Mouse (Mus musculus): ENCODE results near the gene Tbc1d8. TPM values are rescaled to one million over a fixed set of nuclear protein-coding genes. Genes with fewer than 3 reads are reported as not detected.
A peak's percentile ranks its signal among the peaks of the same experiment; 100 is the strongest.

The Tbc1d8 gene
- polyA plus RNA-seq, 1 experiment, result 151 TPM

GRCm38 (mm10) chr1:39398284-39398683, 80.3 kb downstream of the Tbc1d8 start:
- TF ChIP-seq POLR2A (IDR thresholded peaks at IDR 0.05; ENCODE audit: borderline replicate concordance, control insufficient read depth, low read depth, low read length), result no peak
- Histone ChIP-seq H3K27ac (ENCODE audit: control insufficient read depth, insufficient read depth, low read depth, low read length, poor library complexity) (no peak overlapping the region), H3K4me1 (ENCODE audit: control insufficient read depth, insufficient read depth, low read length) (peaks cover 2% of the 10 kb centered on the region; the same call in 1 of the 2 replicates), H3K4me3 (replicated peaks; ENCODE audit: control insufficient read depth, low read depth, low read length) (no peak overlapping the region)
- 80% methylated on average over 6 of the region's 6 CpGs for WGBS

- H3K4me1 ChIP-seq (ENCODE audit: control insufficient read depth, insufficient read depth, low read length), result peaks cover 2% of the 10 kb centered on the region; the same call in 1 of the 2 replicates
- no peak overlapping the region for H3K27ac ChIP-seq (ENCODE audit: control insufficient read depth, insufficient read depth, low read depth, low read length, poor library complexity)
- TF ChIP-seq POLR2A (IDR thresholded peaks at IDR 0.05; ENCODE audit: borderline replicate concordance, control insufficient read depth, low read depth, low read length), result no peak
- TF ChIP-seq CTCF (IDR thresholded peaks at IDR 0.05; ENCODE audit: control insufficient read depth, insufficient read depth, low read length), result no peak
- no peak overlapping the region for H3K4me3 ChIP-seq (replicated peaks; ENCODE audit: control insufficient read depth, low read depth, low read length)
- 14% methylated on average over 4 of the region's 4 CpGs for WGBS
Observed at GRCm38 (mm10) chr1:39396347-39396746, 82.2 kb downstream of the Tbc1d8 start.

GRCm38 (mm10) chr1:39394650-39395049, 83.9 kb downstream of the Tbc1d8 start:
- no peak overlapping the region for H3K4me3 ChIP-seq (replicated peaks; ENCODE audit: control insufficient read depth, low read depth, low read length)
- H3K27ac ChIP-seq (ENCODE audit: control insufficient read depth, insufficient read depth, low read depth, low read length, poor library complexity), result no peak overlapping the region
- no peak for TF ChIP-seq POLR2A (IDR thresholded peaks at IDR 0.05; ENCODE audit: borderline replicate concordance, control insufficient read depth, low read depth, low read length)
- no peak for TF ChIP-seq CTCF (IDR thresholded peaks at IDR 0.05; ENCODE audit: control insufficient read depth, insufficient read depth, low read length)
- 93% methylated on average over 3 of the region's 3 CpGs for WGBS
- H3K4me1 ChIP-seq (ENCODE audit: control insufficient read depth, insufficient read depth, low read length), result peaks cover 2% of the 10 kb centered on the region; the same call in 1 of the 2 replicates

GRCm38 (mm10) chr1:39394096-39394495, 84.5 kb downstream of the Tbc1d8 start:
- Histone ChIP-seq H3K4me1 (ENCODE audit: control insufficient read depth, insufficient read depth, low read length) (peaks cover 2% of the 10 kb centered on the region; the same call in 1 of the 2 replicates), H3K27ac (ENCODE audit: control insufficient read depth, insufficient read depth, low read depth, low read length, poor library complexity) (no peak overlapping the region), H3K4me3 (replicated peaks; ENCODE audit: control insufficient read depth, low read depth, low read length) (no peak overlapping the region)
- whole genome bisulfite sequencing, result 85% methylated on average over 10 of the region's 10 CpGs
- TF ChIP-seq CTCF (IDR thresholded peaks at IDR 0.05; ENCODE audit: control insufficient read depth, insufficient read depth, low read length), result no peak
- no peak for TF ChIP-seq POLR2A (IDR thresholded peaks at IDR 0.05; ENCODE audit: borderline replicate concordance, control insufficient read depth, low read depth, low read length)

GRCm38 (mm10) chr1:39393217-39393867, 85.2 kb downstream of the Tbc1d8 start:
- 57% methylated on average over 8 of the region's 8 CpGs for WGBS
- H3K27ac ChIP-seq (ENCODE audit: control insufficient read depth, insufficient read depth, low read depth, low read length, poor library complexity), result no peak overlapping the region
- H3K4me1 ChIP-seq (ENCODE audit: control insufficient read depth, insufficient read depth, low read length), result peaks cover 2% of the 10 kb centered on the region; the same call in 1 of the 2 replicates

GRCm38 (mm10) chr1:39392189-39392588, 86.4 kb downstream of the Tbc1d8 start:
- no peak for TF ChIP-seq POLR2A (IDR thresholded peaks at IDR 0.05; ENCODE audit: borderline replicate concordance, control insufficient read depth, low read depth, low read length)
- TF ChIP-seq CTCF (IDR thresholded peaks at IDR 0.05; ENCODE audit: control insufficient read depth, insufficient read depth, low read length), result peak; percentile 97
- H3K27ac ChIP-seq (ENCODE audit: control insufficient read depth, insufficient read depth, low read depth, low read length, poor library complexity), result no peak overlapping the region
- H3K4me3 ChIP-seq (replicated peaks; ENCODE audit: control insufficient read depth, low read depth, low read length), result no peak overlapping the region
- WGBS, result 82% methylated on average over 3 of the region's 3 CpGs
- peaks cover 2% of the 10 kb centered on the region; the same call in 1 of the 2 replicates for H3K4me1 ChIP-seq (ENCODE audit: control insufficient read depth, insufficient read depth, low read length)

More at GRCm38 (mm10) chr1:39393217-39393867, 85.2 kb downstream of the Tbc1d8 start:
- H3K4me3 ChIP-seq (replicated peaks; ENCODE audit: control insufficient read depth, low read depth, low read length), result no peak overlapping the region
- TF ChIP-seq CTCF (IDR thresholded peaks at IDR 0.05; ENCODE audit: control insufficient read depth, insufficient read depth, low read length) (no peak), POLR2A (IDR thresholded peaks at IDR 0.05; ENCODE audit: borderline replicate concordance, control insufficient read depth, low read depth, low read length) (no peak)

- no peak overlapping the region for H3K27ac ChIP-seq (ENCODE audit: control insufficient read depth, insufficient read depth, low read depth, low read length, poor library complexity)
- peaks cover 2% of the 10 kb centered on the region; the same call in 1 of the 2 replicates for H3K4me1 ChIP-seq (ENCODE audit: control insufficient read depth, insufficient read depth, low read length)
- no peak for TF ChIP-seq CTCF (IDR thresholded peaks at IDR 0.05; ENCODE audit: control insufficient read depth, insufficient read depth, low read length)
- no peak for TF ChIP-seq POLR2A (IDR thresholded peaks at IDR 0.05; ENCODE audit: borderline replicate concordance, control insufficient read depth, low read depth, low read length)
- 85% methylated on average over 6 of the region's 6 CpGs for WGBS
- H3K4me3 ChIP-seq (replicated peaks; ENCODE audit: control insufficient read depth, low read depth, low read length), result no peak overlapping the region
Observed at GRCm38 (mm10) chr1:39391652-39392051, 86.9 kb downstream of the Tbc1d8 start.

GRCm38 (mm10) chr1:39389338-39389737, 89.2 kb downstream of the Tbc1d8 start:
- TF ChIP-seq POLR2A (IDR thresholded peaks at IDR 0.05; ENCODE audit: borderline replicate concordance, control insufficient read depth, low read depth, low read length), result no peak
- no peak for TF ChIP-seq CTCF (IDR thresholded peaks at IDR 0.05; ENCODE audit: control insufficient read depth, insufficient read depth, low read length)
- H3K4me3 ChIP-seq (replicated peaks; ENCODE audit: control insufficient read depth, low read depth, low read length), result no peak overlapping the region
- no peak overlapping the region for H3K27ac ChIP-seq (ENCODE audit: control insufficient read depth, insufficient read depth, low read depth, low read length, poor library complexity)
- H3K4me1 ChIP-seq (ENCODE audit: control insufficient read depth, insufficient read depth, low read length), result peaks cover 2% of the 10 kb centered on the region; the same call in 1 of the 2 replicates
- WGBS, result 75% methylated on average over 11 of the region's 11 CpGs
